Mouse (Mus musculus): ENCODE data around the gene Mettl7a2. TPM values are rescaled to one million over a fixed set of nuclear protein-coding genes. Genes with fewer than 3 reads are reported as not detected.
"Not testable (repeated sequence)": the region's sequence is repeated elsewhere in the genome, so short reads cannot be mapped to it uniquely, and the experiment has no call there.

Gene Mettl7a2
- polyA plus RNA-seq, 1 experiment from 2014 or later, result not detected

DNA sequence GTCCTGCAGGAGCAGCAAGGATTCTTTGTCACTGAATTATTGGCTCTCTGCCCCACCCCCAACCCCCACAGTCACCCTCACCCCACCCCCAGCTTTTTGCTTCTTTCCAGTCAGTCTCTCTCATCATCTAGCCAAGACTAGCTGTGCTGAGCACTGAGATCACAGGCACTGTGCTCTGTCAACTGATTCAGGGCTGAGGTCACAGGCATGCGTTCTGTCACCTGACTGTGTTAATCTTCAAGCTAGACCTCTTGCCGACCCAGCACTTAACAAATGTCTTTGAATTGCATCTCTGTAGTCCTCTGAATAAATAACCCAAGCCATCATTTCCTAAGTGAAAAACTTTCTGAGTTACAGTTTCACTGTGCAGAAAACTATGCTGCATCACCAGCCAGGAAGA lies 3.5 kb upstream of the Mettl7a2 start:
- Histone ChIP-seq H3K27ac (no peak overlapping the region), H3K4me3 (no peak overlapping the region), H3K4me1 (replicated peaks) (no peaks in the 10 kb centered on the region), H3K4me2 (no peak overlapping the region), H3K9ac (no peak overlapping the region), H3K36me3 (no peaks in the 10 kb centered on the region; the same call in 1 of the 2 replicates), H3K9me3 (no peaks in the 10 kb centered on the region), H3K27me3 (no peaks in the 10 kb centered on the region)
- 52% methylated on average over 2 of the region's 2 CpGs for WGBS
- ATAC-seq (ENCODE audit: low FRiP score), result no peak

DNA sequence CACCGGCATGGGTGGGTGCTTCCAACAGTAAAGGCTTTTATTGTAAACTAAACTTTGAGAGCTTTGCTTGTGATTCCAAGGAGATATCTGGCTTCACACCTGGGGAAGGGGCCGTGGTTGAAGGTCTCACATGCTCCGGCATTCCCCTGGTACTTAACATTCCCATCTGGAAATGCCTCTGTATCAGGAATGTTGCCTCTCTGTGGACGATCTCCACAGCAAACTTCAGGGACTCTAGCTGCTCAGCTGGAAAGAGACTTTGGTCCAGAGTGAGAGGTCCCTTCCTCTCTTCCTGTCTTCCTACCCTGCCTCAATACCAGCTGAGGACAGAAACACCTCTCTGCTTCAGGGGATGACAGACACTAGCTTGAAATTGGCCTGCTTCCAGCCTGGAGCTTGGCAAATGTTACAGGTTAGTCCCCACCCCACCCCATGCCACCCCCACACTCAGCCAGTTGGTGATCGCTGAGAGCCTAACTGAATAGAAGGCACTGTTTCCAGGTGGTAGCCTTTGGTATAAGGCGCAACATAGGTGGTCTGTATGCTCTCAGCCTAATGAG lies 1.4 kb upstream of the Mettl7a2 start:
- Histone ChIP-seq H3K9ac (no peak overlapping the region), H3K9me3 (no peaks in the 10 kb centered on the region), H3K36me3 (no peaks in the 10 kb centered on the region), H3K4me1 (replicated peaks) (no peaks in the 10 kb centered on the region), H3K4me2 (no peak overlapping the region), H3K27me3 (no peaks in the 10 kb centered on the region), H3K27ac (no peak overlapping the region), H3K4me3 (no peak overlapping the region)
- ATAC-seq (ENCODE audit: low FRiP score), result no peak
- 78% methylated on average over 6 of the region's 6 CpGs for WGBS

DNA sequence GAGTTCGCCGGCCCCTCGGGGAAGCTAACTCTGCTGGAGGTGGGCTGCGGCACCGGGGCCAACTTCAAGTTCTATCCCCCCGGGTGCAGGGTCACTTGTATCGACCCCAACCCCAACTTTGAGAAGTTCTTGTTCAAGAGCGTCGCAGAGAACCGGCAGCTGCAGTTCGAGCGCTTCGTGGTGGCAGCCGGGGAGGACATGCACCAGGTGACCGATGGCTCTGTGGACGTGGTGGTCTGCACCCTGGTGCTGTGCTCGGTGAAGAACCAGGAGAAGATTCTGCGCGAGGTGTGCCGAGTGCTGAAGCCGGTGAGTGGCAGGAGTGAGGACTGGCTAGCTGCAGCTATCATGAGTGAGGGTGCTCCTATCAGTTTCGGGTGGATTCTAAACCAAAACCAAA lies 399 bp downstream of the Mettl7a2 start:
- H3K27ac ChIP-seq; H3K4me3 ChIP-seq; H3K4me2 ChIP-seq; H3K27me3 ChIP-seq; H3K9ac ChIP-seq; H3K9me3 ChIP-seq; H3K36me3 ChIP-seq; ATAC-seq (ENCODE audit: low FRiP score); H3K4me1 ChIP-seq (replicated peaks): not testable (repeated sequence)
- 94% methylated on average over 11 of the region's 22 CpGs for WGBS

DNA sequence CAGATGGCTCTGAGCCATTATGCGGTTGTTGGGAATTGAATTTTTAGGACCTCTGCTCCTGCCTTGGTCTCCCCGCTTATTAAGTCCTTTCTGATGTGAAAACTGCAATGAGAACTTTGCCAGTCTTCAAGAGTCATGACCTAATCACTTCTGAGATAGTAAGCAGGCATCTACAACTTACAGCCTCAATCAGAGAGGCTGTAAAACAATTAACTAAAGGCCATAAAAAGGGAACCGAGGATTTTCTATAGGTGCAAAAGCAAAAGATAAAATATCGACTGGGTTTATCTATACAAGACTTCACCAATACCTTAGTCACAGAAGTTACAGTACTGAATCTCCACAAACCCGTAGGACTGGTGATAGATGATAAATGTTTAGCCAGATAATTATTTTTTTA lies 2.9 kb downstream of the Mettl7a2 start:
- WGBS, result 87% methylated on average over 5 of the region's 5 CpGs
- Histone ChIP-seq H3K4me1 (replicated peaks) (no peaks in the 10 kb centered on the region), H3K4me3 (no peak overlapping the region), H3K4me2 (no peak overlapping the region), H3K36me3 (no peaks in the 10 kb centered on the region), H3K9ac (no peak overlapping the region), H3K27me3 (no peaks in the 10 kb centered on the region), H3K27ac (no peak overlapping the region), H3K9me3 (no peaks in the 10 kb centered on the region)
- ATAC-seq (ENCODE audit: low FRiP score), result no peak

DNA sequence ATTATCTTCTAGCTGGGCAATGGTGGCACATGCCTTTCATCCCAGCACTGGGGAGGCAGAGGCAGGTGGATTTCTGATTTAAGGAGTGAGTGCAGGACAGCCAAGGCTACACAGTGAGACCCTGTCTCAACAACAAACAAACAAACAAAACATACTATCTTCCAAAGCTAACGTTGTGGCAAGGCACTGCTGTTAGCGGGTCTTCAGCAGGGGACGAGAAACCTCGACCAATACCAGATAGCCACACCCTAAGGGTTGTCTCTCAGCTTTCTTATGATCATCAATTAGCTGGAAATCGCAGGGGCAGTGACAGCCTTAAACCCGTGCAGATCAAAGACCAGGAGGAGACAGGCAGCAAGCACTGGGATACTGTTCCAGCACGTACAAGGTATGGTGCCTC lies 11.2 kb downstream of the Mettl7a2 start, which contains the start of gene Higd1c:
Gene Higd1c, plus strand, starts transcription at position 301 of the 400 bp plus-strand sequence.
- Histone ChIP-seq H3K27me3 (no peaks in the 10 kb centered on the region), H3K4me1 (replicated peaks) (0 out of 2 replicates have a peak, but pooled peaks cover 6% of the 10 kb centered on the region), H3K9me3 (no peaks in the 10 kb centered on the region), H3K4me3 (no peak within 1 kb of the TSS), H3K4me2 (no peak within 1 kb of the TSS), H3K9ac (no peak within 1 kb of the TSS), H3K27ac (no peak within 1 kb of the TSS), H3K36me3 (no peaks in the 10 kb centered on the region)
- ATAC-seq (ENCODE audit: low FRiP score), result no peak
- WGBS, result 74% methylated on average over 7 of the region's 7 CpGs

DNA sequence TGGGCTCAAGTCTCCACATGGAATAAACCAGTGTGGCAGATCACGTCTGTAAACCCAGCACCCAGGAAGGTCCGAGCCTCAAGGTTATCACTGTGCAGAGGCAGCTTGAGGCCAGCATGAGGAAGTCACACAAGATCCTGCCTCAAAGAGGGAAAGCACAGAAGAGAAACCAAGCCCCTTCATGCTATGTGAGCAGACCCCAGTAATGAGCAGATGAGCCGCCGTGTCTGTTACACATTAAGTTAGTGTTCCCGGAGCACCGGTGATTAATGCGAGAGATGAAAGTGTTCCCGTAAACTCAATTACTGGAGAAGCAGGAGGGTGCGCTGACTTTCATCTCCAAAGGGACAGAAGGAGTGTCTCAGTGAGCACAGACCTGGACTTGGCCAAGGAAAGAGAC lies 13.0 kb downstream of the Mettl7a2 start:
- not testable (repeated sequence) for H3K4me3 ChIP-seq; H3K4me1 ChIP-seq (replicated peaks); H3K27me3 ChIP-seq; H3K36me3 ChIP-seq; H3K9me3 ChIP-seq; H3K9ac ChIP-seq; H3K4me2 ChIP-seq; ATAC-seq (ENCODE audit: low FRiP score)
- H3K27ac ChIP-seq, result peak overlapping the region; percentile 48; the same call in 1 of the 2 replicates
- WGBS, result 52% methylated on average over 9 of the region's 9 CpGs

DNA sequence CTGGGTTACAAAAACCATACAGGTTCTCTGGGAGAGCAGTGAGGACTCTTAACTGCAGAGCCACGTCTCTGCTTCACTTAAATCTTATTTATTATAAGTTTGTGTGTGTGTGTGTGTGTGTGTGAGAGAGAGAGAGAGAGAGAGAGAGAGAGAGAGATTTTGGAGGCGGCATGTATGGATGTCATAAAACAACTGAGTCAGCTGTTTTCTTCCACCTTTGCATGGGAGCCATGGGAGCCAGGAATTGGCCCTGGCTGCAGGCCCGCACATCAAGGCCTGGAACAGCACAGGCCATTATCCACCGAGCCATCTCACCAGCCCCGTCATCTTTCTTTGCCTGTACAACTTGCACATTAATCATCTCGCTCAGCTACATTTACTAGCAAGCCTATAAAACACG lies 14.1 kb downstream of the Mettl7a2 start:
- Histone ChIP-seq H3K4me3 (no peak overlapping the region), H3K27ac (no peak overlapping the region), H3K9ac (no peak overlapping the region), H3K36me3 (no peaks in the 10 kb centered on the region), H3K4me1 (replicated peaks) (0 out of 2 replicates have a peak, but pooled peaks cover 6% of the 10 kb centered on the region), H3K9me3 (no peaks in the 10 kb centered on the region), H3K27me3 (no peaks in the 10 kb centered on the region), H3K4me2 (no peak overlapping the region)
- 67% methylated on average over 7 of the region's 7 CpGs for WGBS
- ATAC-seq (ENCODE audit: low FRiP score), result no peak

DNA sequence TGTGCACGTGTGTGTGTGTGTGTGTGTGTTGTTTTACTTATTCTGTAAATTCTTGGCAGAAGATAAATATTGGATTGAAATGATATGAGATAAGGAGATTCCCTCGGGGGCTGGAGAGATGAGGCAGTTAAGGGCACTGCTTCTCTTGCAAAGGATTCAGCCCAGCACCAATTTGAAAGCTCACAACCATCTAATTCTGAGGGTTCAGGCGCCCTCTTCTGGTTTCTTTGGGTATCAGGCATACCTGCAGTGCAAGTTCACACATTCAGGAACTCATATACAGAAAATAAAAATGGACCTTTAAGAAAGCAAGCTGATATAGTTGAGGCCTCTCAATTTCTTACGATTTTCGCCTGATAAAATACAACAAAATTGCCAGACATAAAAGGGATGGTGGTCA lies 22.1 kb downstream of the Mettl7a2 start:
- no peak for ATAC-seq (ENCODE audit: low FRiP score)

DNA sequence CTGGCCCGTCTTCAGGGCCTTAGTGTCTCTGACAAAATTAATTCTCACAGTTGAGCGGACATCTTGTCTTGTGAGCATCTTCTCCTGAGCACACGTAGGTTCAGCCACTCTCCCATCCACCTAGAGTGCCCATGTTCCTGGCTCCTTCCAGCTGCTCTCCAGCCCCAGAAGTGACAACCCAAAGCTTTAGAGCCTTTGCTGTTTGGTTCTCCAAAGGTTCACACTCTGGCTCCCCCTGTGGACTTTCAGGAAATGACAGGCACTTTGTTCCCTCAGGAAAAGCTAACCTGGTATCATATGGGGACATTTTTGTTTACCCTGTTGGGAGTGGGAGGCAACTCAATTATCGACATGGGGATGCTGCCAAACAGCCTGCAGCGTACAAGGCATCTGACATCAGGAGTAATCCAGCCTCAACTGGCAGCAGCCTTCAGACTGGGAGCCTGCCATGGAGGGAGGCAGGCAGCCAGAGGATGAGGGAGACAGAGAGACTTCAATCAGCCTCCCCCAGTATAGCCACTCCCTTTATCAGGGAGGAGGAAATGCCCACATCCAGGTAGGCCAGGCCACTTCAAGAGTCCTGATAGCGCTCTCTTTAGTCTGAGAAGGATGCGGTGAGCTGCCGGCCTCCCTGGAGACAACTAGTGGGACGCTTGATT lies 25.0 kb downstream of the Mettl7a2 start:
- not testable (repeated sequence) for H3K9me3 ChIP-seq; H3K27me3 ChIP-seq; H3K4me1 ChIP-seq (replicated peaks); H3K4me3 ChIP-seq; H3K36me3 ChIP-seq; ATAC-seq (ENCODE audit: low FRiP score); H3K27ac ChIP-seq; H3K4me2 ChIP-seq; H3K9ac ChIP-seq
- 37% methylated on average over 4 of the region's 9 CpGs for WGBS

More for the DNA sequence above, 22.1 kb downstream of the Mettl7a2 start:
- Histone ChIP-seq H3K27ac (no peak overlapping the region), H3K9ac (no peak overlapping the region), H3K9me3 (no peaks in the 10 kb centered on the region), H3K4me3 (no peak overlapping the region), H3K4me2 (no peak overlapping the region), H3K36me3 (no peaks in the 10 kb centered on the region), H3K4me1 (replicated peaks) (no peaks in the 10 kb centered on the region), H3K27me3 (no peaks in the 10 kb centered on the region)
- 32% methylated on average over 5 of the region's 5 CpGs for WGBS

DNA sequence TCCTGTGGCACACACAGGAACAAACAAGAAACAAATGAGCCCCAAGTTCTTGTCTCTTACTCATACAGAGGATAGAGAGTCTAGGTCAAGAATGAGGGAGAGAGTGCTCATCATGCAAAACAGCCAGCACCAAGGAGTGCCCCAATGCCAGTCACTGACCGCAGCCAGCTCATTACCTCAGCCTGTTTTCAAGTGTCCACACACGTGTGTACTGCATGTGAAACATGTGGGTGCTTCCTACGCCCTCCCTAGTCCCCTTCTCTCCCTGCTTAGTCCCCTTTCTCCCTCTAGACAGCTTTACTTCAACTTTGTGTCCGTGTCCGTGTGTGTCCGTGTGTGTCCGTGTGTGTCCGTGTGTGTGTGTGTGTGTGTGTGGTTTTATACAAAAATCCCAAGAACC lies 26.7 kb downstream of the Mettl7a2 start:
- no peaks in the 10 kb centered on the region for H3K4me1 ChIP-seq (replicated peaks)
- no peaks in the 10 kb centered on the region for H3K9me3 ChIP-seq
- H3K36me3 ChIP-seq, result no peaks in the 10 kb centered on the region
- H3K4me3 ChIP-seq, result no peak overlapping the region
- H3K4me2 ChIP-seq, result no peak overlapping the region
- no peaks in the 10 kb centered on the region for H3K27me3 ChIP-seq
- H3K9ac ChIP-seq, result no peak overlapping the region
- H3K27ac ChIP-seq, result no peak overlapping the region
- 91% methylated on average over 8 of the region's 8 CpGs for WGBS
- ATAC-seq (ENCODE audit: low FRiP score), result no peak

DNA sequence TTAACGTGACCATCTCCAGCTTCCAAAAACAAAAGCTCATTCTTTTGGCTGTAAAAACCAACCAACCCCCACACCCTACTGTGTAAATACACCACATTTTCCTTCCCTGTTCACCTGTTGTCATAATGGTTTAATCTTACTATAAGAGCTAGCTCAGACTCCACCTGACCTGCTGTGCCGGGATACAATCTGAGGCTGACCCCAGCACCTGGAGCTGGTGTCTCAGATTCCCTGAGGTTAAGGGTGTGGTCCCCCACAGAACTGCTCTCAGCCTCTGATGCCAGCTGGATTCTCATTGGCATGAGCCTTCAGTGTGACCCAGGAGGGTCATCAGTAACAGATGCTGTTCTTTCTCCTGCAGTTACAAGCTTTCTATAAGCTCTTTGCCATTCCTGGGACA lies 27.1 kb downstream of the Mettl7a2 start:
- no peaks in the 10 kb centered on the region for H3K9me3 ChIP-seq
- no peak overlapping the region for H3K27ac ChIP-seq
- no peaks in the 10 kb centered on the region for H3K27me3 ChIP-seq
- H3K4me1 ChIP-seq (replicated peaks), result no peaks in the 10 kb centered on the region
- WGBS, result 68% methylated on average over 2 of the region's 2 CpGs
- H3K4me3 ChIP-seq, result no peak overlapping the region
- no peak for ATAC-seq (ENCODE audit: low FRiP score)
- H3K9ac ChIP-seq, result no peak overlapping the region
- H3K36me3 ChIP-seq, result no peaks in the 10 kb centered on the region
- H3K4me2 ChIP-seq, result no peak overlapping the region

DNA sequence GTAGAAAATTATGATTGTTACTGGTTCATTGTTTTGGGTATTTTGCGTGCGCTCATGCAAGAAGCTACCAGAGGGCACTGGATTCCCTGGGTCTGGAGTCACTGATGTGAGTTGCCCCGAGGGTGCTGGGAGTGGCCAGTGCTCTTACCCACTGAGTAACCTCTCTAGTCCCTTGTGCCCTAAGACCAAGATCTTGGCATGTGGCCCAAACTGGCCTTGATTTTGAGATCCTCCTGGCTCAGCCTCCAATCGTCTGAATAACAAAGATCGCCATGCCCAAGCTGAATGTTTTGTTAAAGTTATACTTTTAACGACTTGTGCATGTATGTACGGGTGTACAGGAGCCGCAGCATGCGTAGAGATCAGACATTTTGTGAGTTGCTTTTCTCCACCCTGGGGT lies 32.7 kb downstream of the Mettl7a2 start:
- H3K4me2 ChIP-seq, result no peak overlapping the region
- no peaks in the 10 kb centered on the region for H3K9me3 ChIP-seq
- no peak overlapping the region for H3K27ac ChIP-seq
- WGBS, result 94% methylated on average over 9 of the region's 9 CpGs
- H3K4me3 ChIP-seq, result no peak overlapping the region
- H3K9ac ChIP-seq, result no peak overlapping the region
- H3K36me3 ChIP-seq, result no peaks in the 10 kb centered on the region; the same call in 1 of the 2 replicates
- no peak for ATAC-seq (ENCODE audit: low FRiP score)
- no peaks in the 10 kb centered on the region for H3K27me3 ChIP-seq
- H3K4me1 ChIP-seq (replicated peaks), result peaks cover 4% of the 10 kb centered on the region; the same call in 1 of the 2 replicates

Measured in hindbrain, embryonic 13.5 days (tissue).